Mouse (Mus musculus): ENCODE results near the gene Pa2g4. TPM values are rescaled to one million over a fixed set of nuclear protein-coding genes. Genes with fewer than 3 reads are reported as not detected.

The Pa2g4 gene
- total and polyA plus RNA-seq, 3 experiments: 232 to 663 (median 298) TPM

GRCm38 (mm10) chr10:128613154-128613440, 47.3 kb upstream of the Pa2g4 start:
- Histone ChIP-seq H3K4me1 (ENCODE audit: control insufficient read depth in 1 of 2, insufficient read depth in 2 of 2, low read length in 2 of 2) (peaks cover 5 to 16% of the 10 kb centered on the region in 2 experiments; a peak in 3 of 4 replicates), H3K9ac (ENCODE audit: control insufficient read depth, low read depth, low read length, poor library complexity, severe bottlenecking) (peak overlapping the region; percentile 49), H3K9me3 (replicated peaks; ENCODE audit: insufficient read depth, low read length) (no peaks in the 10 kb centered on the region), H3K27me3 (ENCODE audit: control insufficient read depth in 1 of 2, insufficient read depth in 2 of 2, low read length in 2 of 2) (no peaks in the 10 kb centered on the region), H3K79me2 (ENCODE audit: control insufficient read depth, insufficient read depth, low read length, poor library complexity) (no peaks in the 10 kb centered on the region), H3K4me3 (ENCODE audit: control insufficient read depth in 1 of 2, insufficient read depth in 1 of 2, low read depth in 2 of 2, low read length in 2 of 2) (peak overlapping the region; percentile 41 to 56), H3K36me3 (ENCODE audit: control insufficient read depth in 1 of 2, insufficient read depth in 2 of 2, low read length in 2 of 2) (peaks cover 0 to 14% of the 10 kb centered on the region in 2 experiments; a peak in 2 of 4 replicates), H3K27ac (ENCODE audit: control insufficient read depth, low read depth, low read length) (no peak overlapping the region)
- TF ChIP-seq KAT2A (conservative IDR thresholded peaks at IDR 0.05; ENCODE audit: low read depth, low read length) (no peak), USF2 (IDR thresholded peaks at IDR 0.05; ENCODE audit: borderline replicate concordance in 1 of 2, insufficient read depth in 1 of 2, low read depth in 1 of 2, low read length in 2 of 2) (no peak), TAL1 (IDR thresholded peaks at IDR 0.05; ENCODE audit: low read length) (no peak), GATA1 (IDR thresholded peaks at IDR 0.05; ENCODE audit: low read depth, low read length) (no peak), MAX (IDR thresholded peaks at IDR 0.05; ENCODE audit: low read length) (peak; percentile 72), NRF1 (IDR thresholded peaks at IDR 0.05; ENCODE audit: insufficient read depth, low read depth, low read length, poor library complexity, severe bottlenecking) (no peak), MYC (IDR thresholded peaks at IDR 0.05; ENCODE audit: low read depth, low read length) (peak; percentile 75), POLR2AphosphoS2 (IDR thresholded peaks at IDR 0.05; ENCODE audit: low read length) (no peak), RCOR1 (IDR thresholded peaks at IDR 0.05; ENCODE audit: low read depth, low read length) (no peak), TBP (IDR thresholded peaks at IDR 0.05; ENCODE audit: low read depth, low read length) (peak; percentile 60; the same call in 1 of the 2 replicates), UBTF (IDR thresholded peaks at IDR 0.05; ENCODE audit: borderline replicate concordance, insufficient read depth, low read depth, low read length) (no peak), GABPA (IDR thresholded peaks at IDR 0.05; ENCODE audit: low read depth, low read length) (no peak), MXI1 (IDR thresholded peaks at IDR 0.05; ENCODE audit: low read depth, low read length) (peak; percentile 65; the same call in 1 of the 2 replicates), CTCF (IDR thresholded peaks at IDR 0.05 in 2 of 3, conservative IDR thresholded peaks at IDR 0.05 in 1 of 3; ENCODE audit: control insufficient read depth in 1 of 3, insufficient read depth in 1 of 3, low read depth in 2 of 3, low read length in 3 of 3, poor library complexity in 1 of 3, severe bottlenecking in 1 of 3) (peak in 1 of 3 experiments; percentile 30; a peak in 1 of 6 replicates), CHD2 (IDR thresholded peaks at IDR 0.05; ENCODE audit: low read length) (no peak), POLR2A (IDR thresholded peaks at IDR 0.05; ENCODE audit: control insufficient read depth in 1 of 2, insufficient read depth in 1 of 2, low read depth in 1 of 2, low read length in 2 of 2, poor library complexity in 1 of 2) (no peak), BHLHE40 (IDR thresholded peaks at IDR 0.05; ENCODE audit: borderline replicate concordance, low read depth, low read length) (no peak), SIN3A (IDR thresholded peaks at IDR 0.05; ENCODE audit: low read length) (no peak), RAD21 (IDR thresholded peaks at IDR 0.05; ENCODE audit: low read depth, low read length) (no peak), ZNF384 (IDR thresholded peaks at IDR 0.05; ENCODE audit: low read depth, low read length) (no peak), JUND (IDR thresholded peaks at IDR 0.05; ENCODE audit: low read depth, low read length) (no peak)
- DNase-seq (ENCODE audit: low read depth, low spot score): peak; percentile 60
